Mouse (Mus musculus) stomach, embryonic 15.5 days (tissue): ENCODE results near the gene Arhgap32. TPM values are rescaled to one million over a fixed set of nuclear protein-coding genes. Genes with fewer than 3 reads are reported as not detected.
A peak's percentile ranks its signal among the peaks of the same experiment; 100 is the strongest.

Source experiments
- ATAC-seq: fragments of 200-750 bp; cut with Nextera tagmentation; 2 replicates; pipeline ENCODE4 v1.8.0; 2017; ENCODE audit warnings: low read depth, moderate number of reproducible peaks, moderate TSS enrichment; ENCODE audit not compliant: insufficient read depth, low FRiP score
- H3K27ac ChIP-seq: fragments of 300-500 bp; sonication (generic); 2 replicates; pipeline ENCODE4 v1.5.1; 2015; ENCODE audit warnings: mild to moderate bottlenecking, inconsistent platforms
- H3K27me3 ChIP-seq: fragments of 300-500 bp; sonication (generic); replicated peaks from 2 replicates; pipeline ENCODE4 v1.6.1; 2015; ENCODE audit warnings: inconsistent platforms
- H3K36me3 ChIP-seq: fragments of 300-500 bp; sonication (generic); 2 replicates; pipeline ENCODE4 v1.6.1; 2015; ENCODE audit warnings: inconsistent platforms
- H3K4me1 ChIP-seq: fragments of 300-500 bp; sonication (generic); 2 replicates; pipeline ENCODE4 v1.6.1; 2015; ENCODE audit warnings: inconsistent platforms
- H3K4me2 ChIP-seq: fragments of 300-500 bp; sonication (generic); 2 replicates; pipeline ENCODE4 v1.6.1; 2015; ENCODE audit warnings: mild to moderate bottlenecking, inconsistent platforms
- H3K4me3 ChIP-seq: fragments of 300-500 bp; sonication (generic); replicated peaks from 2 replicates; pipeline ENCODE4 v1.5.1; 2015; ENCODE audit warnings: inconsistent platforms
- H3K9ac ChIP-seq: fragments of 300-500 bp; sonication (generic); 2 replicates; pipeline ENCODE4 v1.6.1; 2015; ENCODE audit warnings: inconsistent platforms
- H3K9me3 ChIP-seq: fragments of 300-500 bp; sonication (generic); 2 replicates; pipeline ENCODE4 v1.6.1; 2016; ENCODE audit warnings: inconsistent platforms
- WGBS: fragments of 180-500 bp; shearing (Covaris S2); methylation state at CpG from one replicate; pipeline ENCODE4 v1.1.7; 2015; 5-methylcytosine and 5-hydroxymethylcytosine counted together
- polyA plus RNA-seq: library from polyadenylated mRNA; unstranded; fragments of >200 nt; fragmentation: Nextera tagmentation; extraction: Ambion mirVana; gene quantifications from 2 replicates; pipeline ENCODE4 v1.2.1, GENCODE M21; 2015

Arhgap32 gene
- polyA plus RNA-seq, 1 experiment from 2014 or later: 11.7 TPM

- ATAC-seq: no peak
- H3K4me1 ChIP-seq: no peaks in the 10 kb centered on the region
- H3K27ac ChIP-seq: no peak overlapping the region
- no peaks in the 10 kb centered on the region for H3K27me3 ChIP-seq
- no peak overlapping the region for H3K9ac ChIP-seq
- H3K9me3 ChIP-seq: no peaks in the 10 kb centered on the region
- no peaks in the 10 kb centered on the region for H3K36me3 ChIP-seq
- WGBS: 69% methylated on average over 5 of the region's 5 CpGs
- H3K4me3 ChIP-seq: no peak overlapping the region
- no peak overlapping the region for H3K4me2 ChIP-seq
Observed at GRCm38 (mm10) chr9:32216820-32217567, 101.1 kb downstream of the Arhgap32 start.

- no peak overlapping the region for H3K27ac ChIP-seq
- no peaks in the 10 kb centered on the region for H3K27me3 ChIP-seq
- 84% methylated on average over 4 of the region's 4 CpGs for WGBS
- peaks cover 8% of the 10 kb centered on the region; the same call in 1 of the 2 replicates for H3K4me1 ChIP-seq
- H3K4me2 ChIP-seq: no peak overlapping the region
- no peaks in the 10 kb centered on the region for H3K36me3 ChIP-seq
- H3K9me3 ChIP-seq: no peaks in the 10 kb centered on the region
- no peak for ATAC-seq
- no peak overlapping the region for H3K9ac ChIP-seq
- no peak overlapping the region for H3K4me3 ChIP-seq
Observed at GRCm38 (mm10) chr9:32219400-32219799, 103.5 kb downstream of the Arhgap32 start.

- no peak for ATAC-seq
- Histone ChIP-seq H3K27ac (peak overlapping the region; percentile 31; the same call in 1 of the 2 replicates), H3K4me2 (no peak overlapping the region), H3K4me3 (no peak overlapping the region), H3K27me3 (no peaks in the 10 kb centered on the region), H3K9me3 (no peaks in the 10 kb centered on the region), H3K9ac (no peak overlapping the region), H3K36me3 (no peaks in the 10 kb centered on the region), H3K4me1 (peaks cover 8% of the 10 kb centered on the region; the same call in 1 of the 2 replicates)
- 47% methylated on average over 4 of the region's 4 CpGs for WGBS
Observed at GRCm38 (mm10) chr9:32222184-32222583, 106.2 kb downstream of the Arhgap32 start.

- Histone ChIP-seq H3K4me2 (peak overlapping the region; percentile 26; the same call in 1 of the 2 replicates), H3K9me3 (no peaks in the 10 kb centered on the region), H3K27ac (peak overlapping the region; percentile 93)
Observed at GRCm38 (mm10) chr9:32223739-32224529, 108.0 kb downstream of the Arhgap32 start.

GRCm38 (mm10) chr9:32224937-32225336 is 109.0 kb downstream of the Arhgap32 start:
- Histone ChIP-seq H3K4me1 (peaks cover 8% of the 10 kb centered on the region; the same call in 1 of the 2 replicates), H3K27me3 (no peaks in the 10 kb centered on the region), H3K27ac (peak overlapping the region; percentile 8; the same call in 1 of the 2 replicates), H3K9ac (no peak overlapping the region), H3K4me3 (peak overlapping the region; percentile 29), H3K36me3 (no peaks in the 10 kb centered on the region), H3K4me2 (peak overlapping the region; percentile 30; the same call in 1 of the 2 replicates), H3K9me3 (no peaks in the 10 kb centered on the region)
- no peak for ATAC-seq
- 53% methylated on average over 4 of the region's 4 CpGs for WGBS

More at GRCm38 (mm10) chr9:32223739-32224529, 108.0 kb downstream of the Arhgap32 start:
- H3K27me3 ChIP-seq: no peaks in the 10 kb centered on the region
- peaks cover 8% of the 10 kb centered on the region; the same call in 1 of the 2 replicates for H3K4me1 ChIP-seq
- peak overlapping the region; percentile 42 for H3K4me3 ChIP-seq
- peak; percentile 95 for ATAC-seq
- H3K36me3 ChIP-seq: no peaks in the 10 kb centered on the region
- no peak overlapping the region for H3K9ac ChIP-seq
- 52% methylated on average over 5 of the region's 5 CpGs for WGBS

- peaks cover 8% of the 10 kb centered on the region; the same call in 1 of the 2 replicates for H3K4me1 ChIP-seq
- no peaks in the 10 kb centered on the region for H3K36me3 ChIP-seq
- no peaks in the 10 kb centered on the region for H3K9me3 ChIP-seq
- no peak for ATAC-seq
- 47% methylated on average over 1 of the region's 1 CpGs for WGBS
- H3K27me3 ChIP-seq: no peaks in the 10 kb centered on the region
- no peak overlapping the region for H3K27ac ChIP-seq
- H3K4me3 ChIP-seq: no peak overlapping the region; the same call in 1 of the 2 replicates
- H3K4me2 ChIP-seq: peak overlapping the region; percentile 17; the same call in 1 of the 2 replicates
- H3K9ac ChIP-seq: no peak overlapping the region
Observed at GRCm38 (mm10) chr9:32225584-32225983, 109.6 kb downstream of the Arhgap32 start.

- ATAC-seq: no peak
- peaks cover 8% of the 10 kb centered on the region; the same call in 1 of the 2 replicates for H3K4me1 ChIP-seq
- 0 out of 2 replicates have a peak overlapping the region, but pooled peaks have one; percentile 6 for H3K4me2 ChIP-seq
- H3K4me3 ChIP-seq: no peak overlapping the region
- H3K36me3 ChIP-seq: no peaks in the 10 kb centered on the region
- H3K27me3 ChIP-seq: no peaks in the 10 kb centered on the region
- 60% methylated on average over 2 of the region's 2 CpGs for WGBS
- H3K9me3 ChIP-seq: no peaks in the 10 kb centered on the region
- H3K27ac ChIP-seq: peak overlapping the region; percentile 18; the same call in 1 of the 2 replicates
- H3K9ac ChIP-seq: no peak overlapping the region
Observed at GRCm38 (mm10) chr9:32227034-32227433, 111.1 kb downstream of the Arhgap32 start.

GRCm38 (mm10) chr9:32233593-32233992 is 117.7 kb downstream of the Arhgap32 start:
- Histone ChIP-seq H3K9me3 (no peaks in the 10 kb centered on the region), H3K4me1 (no peaks in the 10 kb centered on the region), H3K9ac (no peak overlapping the region), H3K27ac (no peak overlapping the region), H3K4me3 (no peak overlapping the region), H3K4me2 (no peak overlapping the region), H3K27me3 (no peaks in the 10 kb centered on the region), H3K36me3 (no peaks in the 10 kb centered on the region)
- 0 out of 2 replicates have a peak, but pooled peaks have one; percentile 14 for ATAC-seq
- WGBS: 79% methylated on average over 4 of the region's 4 CpGs

GRCm38 (mm10) chr9:32234767-32235489 is 119.0 kb downstream of the Arhgap32 start:
- 71% methylated on average over 3 of the region's 3 CpGs for WGBS
- ATAC-seq: no peak
- no peak overlapping the region for H3K4me2 ChIP-seq

GRCm38 (mm10) chr9:32238899-32239298 is 123.0 kb downstream of the Arhgap32 start:
- 81% methylated on average over 10 of the region's 10 CpGs for WGBS
- H3K4me1 ChIP-seq: 0 out of 2 replicates have a peak, but pooled peaks cover 3% of the 10 kb centered on the region
- H3K27me3 ChIP-seq: no peaks in the 10 kb centered on the region
- no peak overlapping the region for H3K9ac ChIP-seq
- H3K9me3 ChIP-seq: no peaks in the 10 kb centered on the region
- H3K4me3 ChIP-seq: no peak overlapping the region
- H3K36me3 ChIP-seq: no peaks in the 10 kb centered on the region
- no peak overlapping the region for H3K27ac ChIP-seq
- no peak for ATAC-seq
- no peak overlapping the region for H3K4me2 ChIP-seq

More at GRCm38 (mm10) chr9:32234767-32235489, 119.0 kb downstream of the Arhgap32 start:
- Histone ChIP-seq H3K27me3 (no peaks in the 10 kb centered on the region), H3K9ac (no peak overlapping the region), H3K27ac (peak overlapping the region; percentile 44; the same call in 1 of the 2 replicates), H3K9me3 (no peaks in the 10 kb centered on the region), H3K4me1 (no peaks in the 10 kb centered on the region), H3K36me3 (no peaks in the 10 kb centered on the region), H3K4me3 (no peak overlapping the region)

- Histone ChIP-seq H3K4me2 (no peak overlapping the region), H3K27ac (no peak overlapping the region), H3K27me3 (no peaks in the 10 kb centered on the region), H3K4me3 (no peak overlapping the region), H3K9ac (no peak overlapping the region), H3K36me3 (no peaks in the 10 kb centered on the region), H3K4me1 (0 out of 2 replicates have a peak, but pooled peaks cover 3% of the 10 kb centered on the region), H3K9me3 (no peaks in the 10 kb centered on the region)
- ATAC-seq: no peak
- WGBS: 72% methylated on average over 10 of the region's 10 CpGs
Observed at GRCm38 (mm10) chr9:32239427-32239826, 123.5 kb downstream of the Arhgap32 start.
